Mouse (Mus musculus) 3T3-L1 (cell line): ENCODE measurements at regions not wholly inside any gene's neighbourhood (a gene's known extent, or its start where the extent isn't known, plus 50 kb on each side); places are given as distances from the start of the nearest gene placed in this dataset.
"Not testable (repeated sequence)": the region's sequence is repeated elsewhere in the genome, so short reads cannot be mapped to it uniquely, and the experiment has no call there.

Experiments
- DNase-seq: peaks from one replicate; pipeline ENCODE4 v3.0.0-alpha.2; 2015; ENCODE audit warnings: low read depth, low spot score

- peak; percentile 82 for DNase-seq
Measured at GRCm38 (mm10) chr17:69563165-69563564, 124.0 kb downstream of the Akain1 start.

- DNase-seq = not testable (repeated sequence)
Measured at GRCm38 (mm10) chr17:69571070-69571669, 132.0 kb downstream of the Akain1 start.

- no peak for DNase-seq
Measured at GRCm38 (mm10) chr17:69590553-69590952, 151.4 kb downstream of the Akain1 start.

- DNase-seq = no peak
Measured at GRCm38 (mm10) chr17:69597773-69598295, 158.7 kb downstream of the Akain1 start.

- DNase-seq = no peak
Measured at GRCm38 (mm10) chr17:69598461-69598860, 159.3 kb downstream of the Akain1 start.

- DNase-seq = no peak
Measured at GRCm38 (mm10) chr17:69603596-69603995, 164.5 kb downstream of the Akain1 start.

GRCm38 (mm10) chr17:69604698-69605097 is 165.6 kb downstream of the Akain1 start:
- DNase-seq = peak; percentile 6

GRCm38 (mm10) chr17:69605458-69605857 is 166.3 kb downstream of the Akain1 start:
- no peak for DNase-seq

- no peak for DNase-seq
Measured at GRCm38 (mm10) chr17:69631411-69631810, 192.3 kb downstream of the Akain1 start.

GRCm38 (mm10) chr17:69650496-69650895 is 211.4 kb downstream of the Akain1 start:
- not testable (repeated sequence) for DNase-seq

- DNase-seq = no peak
Measured at GRCm38 (mm10) chr17:69654586-69654985, 215.5 kb downstream of the Akain1 start.

- DNase-seq = peak; percentile 21
Measured at GRCm38 (mm10) chr17:69672530-69672929, 233.4 kb downstream of the Akain1 start.

- no peak for DNase-seq
Measured at GRCm38 (mm10) chr17:69683091-69683490, 244.0 kb downstream of the Akain1 start.

GRCm38 (mm10) chr17:69685625-69686257 is 246.6 kb downstream of the Akain1 start:
- no peak for DNase-seq

GRCm38 (mm10) chr17:69686383-69686782 is 247.3 kb downstream of the Akain1 start:
- DNase-seq = no peak

GRCm38 (mm10) chr17:69695341-69695740 is 256.2 kb downstream of the Akain1 start:
- DNase-seq = no peak

GRCm38 (mm10) chr17:69727325-69727724 is 241.5 kb upstream of the Dlgap1 start:
- no peak for DNase-seq

- no peak for DNase-seq
Measured at GRCm38 (mm10) chr17:69732981-69733380, 235.9 kb upstream of the Dlgap1 start.

GRCm38 (mm10) chr17:69736379-69737096 is 232.3 kb upstream of the Dlgap1 start:
- no peak for DNase-seq

GRCm38 (mm10) chr17:69769002-69769421 is 199.9 kb upstream of the Dlgap1 start:
- no peak for DNase-seq

- no peak for DNase-seq
Measured at GRCm38 (mm10) chr17:69770046-69770445, 198.8 kb upstream of the Dlgap1 start.

GRCm38 (mm10) chr17:69781201-69781600 is 187.7 kb upstream of the Dlgap1 start:
- DNase-seq = no peak
